Mouse (Mus musculus) layer of hippocampus, postnatal 36 days (tissue): ENCODE measurements around the gene Sfswap. TPM values are rescaled to one million over a fixed set of nuclear protein-coding genes. Genes with fewer than 3 reads are reported as not detected.

Experiments
- DNase-seq, 2 experiments: peaks; one replicate each; pipeline ENCODE4 v3.0.0; 2022
- total RNA-seq, 2 experiments: library from RNA; stranded (reverse); gene quantifications; 2 replicates each; pipeline ENCODE4 v1.2.3; 2021

Sfswap gene
- total RNA-seq, 2 experiments from 2014 or later, result 121 to 142 TPM

- no peak for DNase-seq
These were observed 32.7 kb downstream of the Sfswap start for GRCm38 (mm10) chr5:129533731-129534130.

- peak; percentile 79 to 82 for DNase-seq
These were observed 33.5 kb downstream of the Sfswap start for GRCm38 (mm10) chr5:129534500-129534899.

GRCm38 (mm10) chr5:129535021-129535420, 34.0 kb downstream of the Sfswap start:
- DNase-seq, result no peak

GRCm38 (mm10) chr5:129535431-129535830, 34.4 kb downstream of the Sfswap start:
- DNase-seq, result no peak

- no peak for DNase-seq
These were observed 37.8 kb downstream of the Sfswap start for GRCm38 (mm10) chr5:129538826-129539225.

- DNase-seq, result no peak
These were observed 41.2 kb downstream of the Sfswap start for GRCm38 (mm10) chr5:129542236-129542635.

- no peak for DNase-seq
These were observed 44.8 kb downstream of the Sfswap start for GRCm38 (mm10) chr5:129545787-129546186.

- DNase-seq, result no peak
These were observed 48.7 kb downstream of the Sfswap start for GRCm38 (mm10) chr5:129549716-129550115.

GRCm38 (mm10) chr5:129550790-129551189, 49.8 kb downstream of the Sfswap start:
- DNase-seq, result no peak

- DNase-seq, result no peak
These were observed 51.0 kb downstream of the Sfswap start for GRCm38 (mm10) chr5:129551991-129552390.

GRCm38 (mm10) chr5:129553642-129554041, 52.6 kb downstream of the Sfswap start:
- no peak for DNase-seq

GRCm38 (mm10) chr5:129558591-129558990, 57.6 kb downstream of the Sfswap start:
- DNase-seq, result no peak

- DNase-seq, result no peak
These were observed 58.3 kb downstream of the Sfswap start for GRCm38 (mm10) chr5:129559283-129559682.

GRCm38 (mm10) chr5:129562342-129562741, 61.3 kb downstream of the Sfswap start:
- no peak for DNase-seq

- DNase-seq, result no peak
These were observed 67.6 kb downstream of the Sfswap start for GRCm38 (mm10) chr5:129568596-129568995.

- DNase-seq, result no peak
These were observed 77.2 kb downstream of the Sfswap start for GRCm38 (mm10) chr5:129578201-129578600.

GRCm38 (mm10) chr5:129580046-129580445, 79.0 kb downstream of the Sfswap start:
- no peak for DNase-seq

GRCm38 (mm10) chr5:129580572-129580971, 79.6 kb downstream of the Sfswap start:
- DNase-seq, result no peak

- no peak for DNase-seq
These were observed 80.0 kb downstream of the Sfswap start for GRCm38 (mm10) chr5:129581015-129581414.

- no peak for DNase-seq
These were observed 82.3 kb downstream of the Sfswap start for GRCm38 (mm10) chr5:129583331-129583730.

GRCm38 (mm10) chr5:129583761-129584582, 83.0 kb downstream of the Sfswap start, which contains the start of gene Mmp17:
Mmp17 (plus strand) TSS chr5:129584169.
- DNase-seq, result peak; percentile 91 to 93

GRCm38 (mm10) chr5:129584583-129585541, 83.8 kb downstream of the Sfswap start:
- DNase-seq, result no peak

GRCm38 (mm10) chr5:129586016-129586415, 85.0 kb downstream of the Sfswap start:
- peak; percentile 85 to 87 for DNase-seq
